Mouse (Mus musculus) heart, adult 2 months (tissue): ENCODE measurements around the gene Relt.

ENCODE experiments used
- CTCF ChIP-seq: fragments of 200-600 bp; IDR thresholded peaks from 2 replicates; pipeline ENCODE4 v1.8.1; 2022; ENCODE audit warnings: antibody characterized with exemption, mild to moderate bottlenecking, moderate library complexity
- EP300 ChIP-seq: fragments of 200-500 bp; IDR thresholded peaks from 2 replicates; pipeline ENCODE4 v1.6.1; 2011; ENCODE audit warnings: low read depth, low read length, control low read depth; ENCODE audit not compliant: insufficient read depth
- POLR2A ChIP-seq: fragments of 200-500 bp; IDR thresholded peaks from 2 replicates; pipeline ENCODE4 v1.6.1; 2011; ENCODE audit warnings: mild to moderate bottlenecking, low read depth, low read length, control low read depth; ENCODE audit not compliant: insufficient read depth

DNA sequence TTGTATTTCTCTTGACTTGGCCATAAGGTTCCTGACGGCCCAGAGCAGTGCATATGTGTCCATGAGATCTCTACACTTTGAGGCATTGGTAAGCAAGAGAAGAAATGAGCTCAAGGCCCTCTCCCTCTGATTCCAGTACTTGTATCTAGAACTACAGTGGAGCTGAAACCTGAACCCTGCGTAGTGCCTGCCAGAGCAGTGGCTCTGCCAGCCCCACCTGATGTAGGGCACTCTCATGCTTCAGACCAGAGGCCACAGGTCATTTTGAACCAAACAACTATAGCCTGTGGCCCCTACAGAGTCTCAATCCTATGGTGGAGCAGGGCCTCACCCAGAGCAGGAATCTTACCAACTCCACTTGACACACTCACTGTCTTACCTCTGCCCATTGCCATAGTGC lies 13.7 kb downstream of the Relt start:
- TF ChIP-seq CTCF: no peak
- TF ChIP-seq POLR2A: no peak
- TF ChIP-seq EP300: no peak
